Mouse (Mus musculus): ENCODE results near the gene Metap1. TPM values are rescaled to one million over a fixed set of nuclear protein-coding genes. Genes with fewer than 3 reads are reported as not detected.

Gene Metap1
- total and polyA plus RNA-seq, 3 experiments = 57.4 to 96.3 (median 71.0) TPM

- H3K4me1 ChIP-seq (ENCODE audit: control insufficient read depth in 1 of 2, insufficient read depth in 2 of 2, low read length in 2 of 2) = peaks cover 2 to 11% of the 10 kb centered on the region in 2 experiments; a peak in 3 of 4 replicates
- H3K27ac ChIP-seq (ENCODE audit: control insufficient read depth, low read depth, low read length) = no peak overlapping the region
- no peak overlapping the region for H3K9ac ChIP-seq (ENCODE audit: control insufficient read depth, low read depth, low read length, poor library complexity, severe bottlenecking)
- H3K36me3 ChIP-seq (ENCODE audit: control insufficient read depth in 1 of 2, insufficient read depth in 2 of 2, low read length in 2 of 2) = peaks cover 0 to 16% of the 10 kb centered on the region in 2 experiments; a peak in 2 of 4 replicates
- H3K27me3 ChIP-seq (ENCODE audit: control insufficient read depth in 1 of 2, insufficient read depth in 2 of 2, low read length in 2 of 2) = no peaks in the 10 kb centered on the region
- H3K4me3 ChIP-seq (ENCODE audit: control insufficient read depth in 1 of 2, insufficient read depth in 1 of 2, low read depth in 2 of 2, low read length in 2 of 2) = no peak overlapping the region
- no peak for DNase-seq (ENCODE audit: low read depth, low spot score)
- H3K79me2 ChIP-seq (ENCODE audit: control insufficient read depth, insufficient read depth, low read length, poor library complexity) = peaks cover 25% of the 10 kb centered on the region
- H3K9me3 ChIP-seq (replicated peaks; ENCODE audit: insufficient read depth, low read length) = no peaks in the 10 kb centered on the region
- TF ChIP-seq MYB (IDR thresholded peaks at IDR 0.05; ENCODE audit: low read depth, low read length) = no peak
- TF ChIP-seq TBP (IDR thresholded peaks at IDR 0.05; ENCODE audit: low read depth, low read length) = no peak
- TF ChIP-seq RAD21 (IDR thresholded peaks at IDR 0.05; ENCODE audit: low read depth, low read length) = no peak
- TF ChIP-seq USF1 (IDR thresholded peaks at IDR 0.05; ENCODE audit: low read depth, low read length) = no peak
- TF ChIP-seq MAZ (IDR thresholded peaks at IDR 0.05; ENCODE audit: low read depth, low read length) = no peak
- no peak for TF ChIP-seq NRF1 (IDR thresholded peaks at IDR 0.05; ENCODE audit: insufficient read depth, low read depth, low read length, poor library complexity, severe bottlenecking)
- TF ChIP-seq ZMIZ1 (IDR thresholded peaks at IDR 0.05; ENCODE audit: low read depth, low read length) = no peak
- TF ChIP-seq MAFK (IDR thresholded peaks at IDR 0.05; ENCODE audit: borderline replicate concordance, low read depth, low read length) = no peak
- TF ChIP-seq RCOR1 (IDR thresholded peaks at IDR 0.05; ENCODE audit: low read depth, low read length) = no peak
- TF ChIP-seq E2F4 (IDR thresholded peaks at IDR 0.05; ENCODE audit: borderline replicate concordance, low read depth, low read length) = no peak
- TF ChIP-seq HCFC1 (IDR thresholded peaks at IDR 0.05; ENCODE audit: low read depth, low read length) = no peak
- TF ChIP-seq TAL1 (IDR thresholded peaks at IDR 0.05; ENCODE audit: low read length) = no peak
- TF ChIP-seq MYC (IDR thresholded peaks at IDR 0.05; ENCODE audit: low read depth, low read length) = no peak
- no peak for TF ChIP-seq MEF2A (IDR thresholded peaks at IDR 0.05; ENCODE audit: extremely low read depth, insufficient replicate concordance, low read depth, low read length, poor library complexity, severe bottlenecking)
- no peak for TF ChIP-seq GATA1 (IDR thresholded peaks at IDR 0.05; ENCODE audit: low read depth, low read length)
- no peak for TF ChIP-seq POLR2A (IDR thresholded peaks at IDR 0.05; ENCODE audit: control insufficient read depth in 1 of 2, insufficient read depth in 1 of 2, low read depth in 1 of 2, low read length in 2 of 2, poor library complexity in 1 of 2)
- no peak for TF ChIP-seq CHD2 (IDR thresholded peaks at IDR 0.05; ENCODE audit: low read length)
- TF ChIP-seq JUND (IDR thresholded peaks at IDR 0.05; ENCODE audit: low read depth, low read length) = no peak
These were observed 34.6 kb upstream of the Metap1 start for GRCm38 (mm10) chr3:138523956-138524355.

GRCm38 (mm10) chr3:138519218-138519617, 29.9 kb upstream of the Metap1 start:
- DNase-seq (ENCODE audit: low read depth, low spot score) = no peak
- no peak overlapping the region for H3K27ac ChIP-seq (ENCODE audit: control insufficient read depth, low read depth, low read length)

More at GRCm38 (mm10) chr3:138519218-138519617, 29.9 kb upstream of the Metap1 start:
- no peak overlapping the region for H3K9ac ChIP-seq (ENCODE audit: control insufficient read depth, low read depth, low read length, poor library complexity, severe bottlenecking)
- no peak for TF ChIP-seq SIN3A (IDR thresholded peaks at IDR 0.05; ENCODE audit: low read length)
- no peak for TF ChIP-seq ZNF384 (IDR thresholded peaks at IDR 0.05; ENCODE audit: low read depth, low read length)
- no peak for TF ChIP-seq ZMIZ1 (IDR thresholded peaks at IDR 0.05; ENCODE audit: low read depth, low read length)
- TF ChIP-seq POLR2AphosphoS5 (IDR thresholded peaks at IDR 0.05; ENCODE audit: borderline replicate concordance, low read depth, low read length) = no peak
- TF ChIP-seq GATA1 (IDR thresholded peaks at IDR 0.05; ENCODE audit: low read depth, low read length) = no peak
- TF ChIP-seq RCOR1 (IDR thresholded peaks at IDR 0.05; ENCODE audit: low read depth, low read length) = no peak
- no peak for TF ChIP-seq MXI1 (IDR thresholded peaks at IDR 0.05; ENCODE audit: low read depth, low read length)
- TF ChIP-seq USF2 (IDR thresholded peaks at IDR 0.05; ENCODE audit: borderline replicate concordance in 1 of 2, insufficient read depth in 1 of 2, low read depth in 1 of 2, low read length in 2 of 2) = no peak
- TF ChIP-seq MYB (IDR thresholded peaks at IDR 0.05; ENCODE audit: low read depth, low read length) = no peak
- no peak for TF ChIP-seq BHLHE40 (IDR thresholded peaks at IDR 0.05; ENCODE audit: borderline replicate concordance, low read depth, low read length)
- TF ChIP-seq ZKSCAN1 (IDR thresholded peaks at IDR 0.05; ENCODE audit: low read depth, low read length) = no peak
- no peaks in the 10 kb centered on the region for H3K9me3 ChIP-seq (replicated peaks; ENCODE audit: insufficient read depth, low read length)
- H3K79me2 ChIP-seq (ENCODE audit: control insufficient read depth, insufficient read depth, low read length, poor library complexity) = no peaks in the 10 kb centered on the region
- no peaks in the 10 kb centered on the region for H3K27me3 ChIP-seq (ENCODE audit: control insufficient read depth in 1 of 2, insufficient read depth in 2 of 2, low read length in 2 of 2)
- no peak overlapping the region for H3K4me3 ChIP-seq (ENCODE audit: control insufficient read depth in 1 of 2, insufficient read depth in 1 of 2, low read depth in 2 of 2, low read length in 2 of 2)
- H3K36me3 ChIP-seq (ENCODE audit: control insufficient read depth in 1 of 2, insufficient read depth in 2 of 2, low read length in 2 of 2) = peaks cover 0 to 6% of the 10 kb centered on the region in 2 experiments; a peak in 2 of 4 replicates
- peaks cover 0 to 6% of the 10 kb centered on the region in 2 experiments; a peak in 1 of 4 replicates for H3K4me1 ChIP-seq (ENCODE audit: control insufficient read depth in 1 of 2, insufficient read depth in 2 of 2, low read length in 2 of 2)

Measured in MEL (cell line).